Mouse (Mus musculus) erythroblast, adult 5-6 weeks (primary cell): ENCODE data around the gene Cnga3. TPM values are rescaled to one million over a fixed set of nuclear protein-coding genes. Genes with fewer than 3 reads are reported as not detected.

Source experiments
- total RNA-seq, 2 experiments: library from RNA; stranded (forward) in 1 of 2; stranded (reverse) in 1 of 2; fragments of 150-400 nt in 1 of 2; fragments of 200-764, 138-1000 nt in 1 of 2; gene quantifications; 2 replicates each; pipeline versions ENCODE4 v1.2.3 to v1.2.4; 2015 to 2017; ENCODE audit warnings: low replicate concordance in 2 of 2

Gene Cnga3
- total RNA-seq, 2 experiments from 2014 or later: not detected

Other genes starting within 250 kb of the Cnga3 start
- not detected in 2 replicates for gene Vwa3b, start 187.8 kb upstream of the Cnga3 start, total RNA-seq (2015; ENCODE audit: low replicate concordance)
- gene Vwa3b, start 187.8 kb upstream of the Cnga3 start, total RNA-seq (2017; ENCODE audit: low replicate concordance): not detected in 2 replicates
- 5.0 and 6.9 TPM in 2 replicates for gene Inpp4a, start 85.4 kb downstream of the Cnga3 start, total RNA-seq (2015; ENCODE audit: low replicate concordance)
- gene Inpp4a, start 85.4 kb downstream of the Cnga3 start, total RNA-seq (2017; ENCODE audit: low replicate concordance): 4.3 and 5.6 TPM in 2 replicates
- 19.8 and 25.1 TPM in 2 replicates for gene Coa5, start 215.7 kb downstream of the Cnga3 start, total RNA-seq (2015; ENCODE audit: low replicate concordance)
- 12.4 and 14.8 TPM in 2 replicates for gene Coa5, start 215.7 kb downstream of the Cnga3 start, total RNA-seq (2017; ENCODE audit: low replicate concordance)
- 29.9 and 44.0 TPM in 2 replicates for gene Unc50, start 215.7 kb downstream of the Cnga3 start, total RNA-seq (2015; ENCODE audit: low replicate concordance)
- 23.2 and 44.2 TPM in 2 replicates for gene Unc50, start 215.7 kb downstream of the Cnga3 start, total RNA-seq (2017; ENCODE audit: low replicate concordance)